Mouse (Mus musculus): ENCODE results near the gene Sqor. TPM values are rescaled to one million over a fixed set of nuclear protein-coding genes. Genes with fewer than 3 reads are reported as not detected.

Sqor gene
- polyA plus RNA-seq (2015; fragmentation: Nextera tagmentation; extraction: Ambion mirVana), result 3.2 and 6.3 TPM in 2 replicates

DNA sequence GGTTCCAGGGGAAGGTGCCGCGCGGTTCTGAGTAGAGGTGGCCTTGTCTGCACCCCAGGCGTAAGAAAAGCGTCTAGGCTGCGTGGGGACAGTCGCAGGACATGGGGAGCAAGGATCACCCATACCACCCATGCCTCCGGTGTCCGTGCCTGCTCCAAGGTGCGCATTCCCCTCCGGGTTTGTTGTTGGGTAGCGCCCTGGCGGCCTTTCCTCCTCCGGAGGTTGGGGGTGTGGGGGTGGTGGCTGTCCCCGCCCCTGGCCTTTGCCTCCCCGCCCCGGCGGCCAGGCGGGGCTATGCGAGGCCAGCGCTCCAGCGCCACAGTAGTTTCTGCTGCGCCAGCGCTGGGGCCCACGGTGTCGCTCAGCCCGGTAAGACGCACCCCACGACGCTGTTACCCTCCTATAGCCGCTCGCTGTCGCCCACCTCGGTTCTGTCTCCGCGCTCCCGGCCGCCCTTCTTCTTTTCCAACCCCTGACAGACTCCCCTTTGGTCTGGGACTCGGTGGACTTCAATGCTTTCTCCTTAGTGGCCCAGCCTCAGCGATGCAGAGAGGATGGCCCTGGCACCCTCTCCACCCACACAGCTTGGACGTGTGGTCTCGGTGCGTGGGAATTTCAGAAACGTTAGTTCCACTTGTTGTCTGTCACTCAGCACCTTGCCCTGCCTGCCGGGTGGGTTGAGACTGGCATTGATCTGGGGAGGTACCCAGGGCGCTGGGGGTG lies at the start of gene Sqor:
Gene Sqor, plus strand, starts transcription at position 167 of the 723 bp plus-strand sequence.
- no peaks in the 10 kb centered on the region for H3K9me3 ChIP-seq (replicated peaks)
- WGBS, result under 1% methylated on average over 44 of the region's 46 CpGs
- H3K4me3 ChIP-seq (replicated peaks), result peak within 1 kb of the TSS; percentile 41
- peak within 1 kb of the TSS; percentile 78 for H3K4me2 ChIP-seq
- no peaks in the 10 kb centered on the region for H3K36me3 ChIP-seq
- ATAC-seq (ENCODE audit: low FRiP score), result 0 out of 2 replicates have a peak, but pooled peaks have one; percentile 38
- peaks cover 37% of the 10 kb centered on the region for H3K27me3 ChIP-seq (replicated peaks)
- H3K27ac ChIP-seq (replicated peaks), result no peak within 1 kb of the TSS
- peaks cover 9% of the 10 kb centered on the region for H3K4me1 ChIP-seq
- H3K9ac ChIP-seq (replicated peaks), result peak within 1 kb of the TSS; percentile 27

DNA sequence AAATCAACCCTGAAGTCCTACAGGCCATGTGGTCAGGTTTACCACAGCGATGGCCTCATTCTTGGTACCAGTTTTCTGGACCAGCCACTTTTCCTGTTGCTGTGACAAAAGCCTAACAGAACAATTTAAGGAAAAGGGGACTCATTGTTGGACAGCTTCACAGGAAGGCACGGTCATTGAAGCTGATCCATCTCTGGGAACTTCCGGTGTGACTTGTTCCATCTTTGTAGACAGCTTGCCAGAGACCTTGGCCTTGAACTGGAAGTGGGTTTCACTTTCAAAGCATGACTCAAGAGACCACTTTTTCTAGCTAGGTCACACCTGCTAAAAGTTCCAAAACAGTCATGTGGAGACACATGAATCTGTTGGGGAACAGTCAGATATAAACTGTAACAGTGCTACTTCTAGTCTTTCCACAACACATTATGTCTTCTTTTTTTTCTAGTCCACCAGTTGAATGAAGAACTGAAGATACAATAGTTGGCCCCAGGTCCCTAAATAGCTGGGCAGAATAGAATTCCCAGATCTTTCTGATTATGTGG lies 48.7 kb upstream of the Sqor start:
- Histone ChIP-seq H3K4me3 (replicated peaks) (no peak overlapping the region), H3K27ac (replicated peaks) (no peak overlapping the region), H3K9ac (replicated peaks) (no peak overlapping the region), H3K4me1 (no peaks in the 10 kb centered on the region), H3K36me3 (no peaks in the 10 kb centered on the region), H3K27me3 (replicated peaks) (no peaks in the 10 kb centered on the region; the same call in 1 of the 2 replicates), H3K9me3 (replicated peaks) (no peaks in the 10 kb centered on the region), H3K4me2 (no peak overlapping the region)
- ATAC-seq (ENCODE audit: low FRiP score), result no peak
- WGBS, result 82% methylated on average over 3 of the region's 3 CpGs

DNA sequence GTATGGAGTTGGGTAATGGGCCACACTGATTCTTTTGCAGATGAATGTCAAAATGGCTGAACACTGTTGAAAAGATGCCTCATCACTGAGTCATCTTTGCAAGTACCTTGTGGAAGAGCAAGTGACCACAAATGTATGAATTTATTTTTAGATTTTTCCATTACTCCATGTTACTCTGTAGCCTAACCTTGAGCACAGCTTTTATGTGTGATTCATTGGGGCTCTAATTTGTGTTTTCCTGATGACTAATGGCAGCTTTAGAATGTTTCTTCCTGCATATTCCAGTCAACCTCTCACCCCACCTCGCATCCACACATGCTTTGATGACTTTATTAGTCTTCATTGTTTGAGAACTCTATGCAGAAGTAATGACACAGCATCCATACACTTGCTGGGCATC lies 45.8 kb upstream of the Sqor start:
- WGBS, result 71% methylated on average over 1 of the region's 1 CpGs
- Histone ChIP-seq H3K4me2 (no peak overlapping the region), H3K27ac (replicated peaks) (no peak overlapping the region), H3K27me3 (replicated peaks) (no peaks in the 10 kb centered on the region; the same call in 1 of the 2 replicates), H3K36me3 (no peaks in the 10 kb centered on the region), H3K4me3 (replicated peaks) (no peak overlapping the region), H3K4me1 (no peaks in the 10 kb centered on the region), H3K9ac (replicated peaks) (no peak overlapping the region), H3K9me3 (replicated peaks) (no peaks in the 10 kb centered on the region)
- no peak for ATAC-seq (ENCODE audit: low FRiP score)

DNA sequence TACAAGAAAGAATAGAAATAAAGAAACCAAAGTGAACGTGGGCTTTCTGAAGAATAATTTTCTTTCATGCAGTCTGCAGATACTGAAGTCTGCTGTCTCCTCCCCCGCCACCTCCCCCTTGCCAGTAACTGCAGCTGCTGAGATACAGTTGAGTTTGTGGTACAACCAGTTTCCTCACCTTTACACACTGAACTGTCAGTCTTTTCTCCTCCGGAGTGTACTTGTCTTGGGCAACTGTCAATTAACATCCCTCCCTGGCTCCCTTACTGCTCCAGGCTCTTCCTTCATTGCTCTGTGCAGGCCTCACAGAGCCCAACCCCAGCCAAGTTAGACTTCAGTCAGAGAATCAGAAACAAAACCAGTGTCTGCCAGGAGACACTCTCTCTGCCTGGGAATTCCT lies 44.5 kb upstream of the Sqor start:
- ATAC-seq (ENCODE audit: low FRiP score), result no peak
- H3K9me3 ChIP-seq (replicated peaks), result no peaks in the 10 kb centered on the region
- H3K9ac ChIP-seq (replicated peaks), result no peak overlapping the region
- H3K36me3 ChIP-seq, result no peaks in the 10 kb centered on the region
- H3K4me1 ChIP-seq, result no peaks in the 10 kb centered on the region
- no peaks in the 10 kb centered on the region; the same call in 1 of the 2 replicates for H3K27me3 ChIP-seq (replicated peaks)
- no peak overlapping the region for H3K4me3 ChIP-seq (replicated peaks)
- 78% methylated on average over 3 of the region's 3 CpGs for WGBS
- H3K27ac ChIP-seq (replicated peaks), result no peak overlapping the region
- no peak overlapping the region for H3K4me2 ChIP-seq

DNA sequence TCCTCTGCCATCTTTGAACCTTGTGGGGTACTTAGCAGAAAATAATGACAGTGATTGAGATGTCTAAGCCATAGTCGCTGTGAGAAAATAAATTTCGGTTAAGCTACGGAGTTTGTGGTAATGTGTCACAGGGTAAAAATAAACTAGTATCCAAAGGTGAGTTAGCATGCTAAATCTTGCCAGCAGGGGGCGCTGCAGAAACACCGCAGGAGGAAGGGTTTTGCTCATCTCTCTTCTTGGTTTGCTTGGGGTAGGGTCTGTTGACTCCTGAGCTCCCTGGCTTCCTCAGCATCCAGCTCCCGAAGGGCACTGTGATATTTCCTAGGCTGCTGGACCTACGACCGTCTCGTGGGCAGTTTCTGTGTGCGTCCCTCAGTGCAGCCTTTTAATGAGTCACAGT lies 39.4 kb upstream of the Sqor start:
- Histone ChIP-seq H3K36me3 (no peaks in the 10 kb centered on the region), H3K27me3 (replicated peaks) (peaks cover 4% of the 10 kb centered on the region), H3K4me1 (no peaks in the 10 kb centered on the region), H3K9ac (replicated peaks) (no peak overlapping the region), H3K27ac (replicated peaks) (no peak overlapping the region), H3K4me2 (no peak overlapping the region), H3K4me3 (replicated peaks) (no peak overlapping the region), H3K9me3 (replicated peaks) (no peaks in the 10 kb centered on the region)
- ATAC-seq (ENCODE audit: low FRiP score), result no peak
- 67% methylated on average over 10 of the region's 10 CpGs for WGBS

DNA sequence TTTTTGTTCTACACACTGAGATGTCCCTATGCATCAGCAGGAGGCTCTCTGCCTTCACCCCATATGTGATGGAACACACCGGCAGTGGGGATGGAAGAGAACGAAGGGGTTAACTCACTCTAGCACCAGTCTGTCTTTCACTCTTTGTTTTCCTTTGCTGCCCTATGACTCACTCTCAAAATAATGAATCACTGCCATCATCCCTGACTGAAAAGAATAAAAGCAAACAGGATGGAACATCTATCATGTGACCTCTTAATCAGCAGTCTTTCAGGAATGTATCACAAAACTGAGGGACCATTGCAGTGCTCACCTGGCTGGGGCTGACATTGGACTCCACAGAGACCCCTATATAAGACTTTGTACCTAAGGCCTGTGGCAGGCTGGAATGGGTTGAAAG lies 33.6 kb upstream of the Sqor start:
- Histone ChIP-seq H3K4me2 (no peak overlapping the region), H3K9me3 (replicated peaks) (no peaks in the 10 kb centered on the region), H3K4me1 (no peaks in the 10 kb centered on the region), H3K4me3 (replicated peaks) (no peak overlapping the region), H3K9ac (replicated peaks) (no peak overlapping the region), H3K36me3 (no peaks in the 10 kb centered on the region), H3K27me3 (replicated peaks) (peaks cover 26% of the 10 kb centered on the region), H3K27ac (replicated peaks) (no peak overlapping the region)
- ATAC-seq (ENCODE audit: low FRiP score), result no peak
- 67% methylated on average over 2 of the region's 2 CpGs for WGBS

DNA sequence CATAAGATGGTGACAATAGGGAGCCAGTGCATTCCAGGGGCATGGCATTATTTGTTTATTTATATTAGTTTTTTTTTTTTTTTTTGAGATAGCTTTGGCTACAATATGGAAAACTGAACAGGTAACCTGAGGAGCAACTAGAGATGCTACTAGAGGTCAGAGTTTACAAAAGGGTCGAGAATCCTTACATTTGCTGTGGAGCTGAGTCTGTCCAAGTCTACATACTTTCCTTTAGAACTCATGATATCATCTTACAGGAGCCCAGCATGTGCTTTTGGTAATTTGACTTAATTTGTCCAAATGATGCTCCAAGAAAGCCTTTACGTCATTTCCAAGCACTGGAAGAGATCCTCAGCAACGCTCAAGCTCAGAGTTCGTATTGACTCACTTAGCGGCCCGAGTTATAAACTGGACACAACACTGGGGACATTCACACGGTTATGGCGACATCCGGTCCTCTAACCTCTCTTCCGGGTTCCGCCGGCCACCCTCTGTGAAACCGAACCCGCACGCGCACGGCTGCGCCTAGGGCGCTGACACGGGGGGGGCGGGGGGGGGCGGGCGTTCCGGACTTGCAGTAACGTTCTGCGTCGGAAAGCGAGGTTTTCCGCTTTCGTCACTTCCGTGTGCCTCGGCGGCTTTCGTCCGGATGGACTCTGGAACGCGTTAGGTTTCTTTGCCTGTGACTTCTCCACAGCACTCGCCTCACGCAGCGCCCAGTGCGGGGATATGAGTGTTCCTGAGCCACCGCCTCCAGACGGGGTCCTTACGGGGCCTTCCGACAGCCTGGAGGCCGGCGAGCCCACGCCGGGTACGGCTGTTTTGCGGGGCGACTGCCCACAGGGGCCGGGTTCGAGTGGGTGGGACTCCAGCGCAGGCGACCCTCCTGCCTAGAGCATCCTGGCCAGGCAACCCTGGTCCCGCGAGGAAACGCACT lies 26.9 kb upstream of the Sqor start, which contains the start of gene Bloc1s6:
Gene Bloc1s6, plus strand, starts transcription at position 610 of the 937 bp plus-strand sequence.
- Histone ChIP-seq H3K36me3 (peaks cover 1% of the 10 kb centered on the region; the same call in 1 of the 2 replicates), H3K9ac (replicated peaks) (peak within 1 kb of the TSS; percentile 94), H3K4me2 (peak within 1 kb of the TSS; percentile 70), H3K4me1 (peaks cover 19% of the 10 kb centered on the region), H3K27ac (replicated peaks) (peak within 1 kb of the TSS; percentile 96), H3K27me3 (replicated peaks) (peaks cover 15% of the 10 kb centered on the region), H3K9me3 (replicated peaks) (no peaks in the 10 kb centered on the region), H3K4me3 (replicated peaks) (peak within 1 kb of the TSS; percentile 92)
- 1% methylated on average over 53 of the region's 59 CpGs for WGBS
- peak; percentile 96 for ATAC-seq (ENCODE audit: low FRiP score)

DNA sequence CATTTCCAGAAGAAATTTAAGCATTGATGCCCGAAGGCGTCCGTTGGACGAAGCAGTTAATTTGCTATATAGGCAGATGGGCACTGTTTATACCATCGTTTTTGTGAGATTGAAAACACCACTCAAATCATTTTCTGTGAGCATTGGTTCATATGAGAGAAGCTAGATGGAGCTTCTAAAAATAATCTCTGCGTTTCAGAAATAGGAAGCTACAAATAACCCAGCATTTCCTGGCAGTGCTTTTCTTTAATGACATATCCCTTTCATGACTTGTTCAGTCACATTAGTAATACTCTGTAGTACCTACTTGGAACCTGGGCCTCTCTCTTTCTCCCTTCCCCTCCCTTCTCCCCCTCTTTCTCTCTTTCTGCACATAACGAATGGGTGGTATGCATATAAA lies 26.0 kb upstream of the Sqor start:
- no peak for ATAC-seq (ENCODE audit: low FRiP score)
- Histone ChIP-seq H3K36me3 (peaks cover 6% of the 10 kb centered on the region; the same call in 1 of the 2 replicates), H3K4me2 (peak overlapping the region; percentile 70), H3K4me1 (peaks cover 19% of the 10 kb centered on the region), H3K27ac (replicated peaks) (peak overlapping the region; percentile 96), H3K27me3 (replicated peaks) (peaks cover 14% of the 10 kb centered on the region), H3K4me3 (replicated peaks) (peak overlapping the region; percentile 92), H3K9me3 (replicated peaks) (no peaks in the 10 kb centered on the region), H3K9ac (replicated peaks) (peak overlapping the region; percentile 94)
- 26% methylated on average over 7 of the region's 7 CpGs for WGBS

DNA sequence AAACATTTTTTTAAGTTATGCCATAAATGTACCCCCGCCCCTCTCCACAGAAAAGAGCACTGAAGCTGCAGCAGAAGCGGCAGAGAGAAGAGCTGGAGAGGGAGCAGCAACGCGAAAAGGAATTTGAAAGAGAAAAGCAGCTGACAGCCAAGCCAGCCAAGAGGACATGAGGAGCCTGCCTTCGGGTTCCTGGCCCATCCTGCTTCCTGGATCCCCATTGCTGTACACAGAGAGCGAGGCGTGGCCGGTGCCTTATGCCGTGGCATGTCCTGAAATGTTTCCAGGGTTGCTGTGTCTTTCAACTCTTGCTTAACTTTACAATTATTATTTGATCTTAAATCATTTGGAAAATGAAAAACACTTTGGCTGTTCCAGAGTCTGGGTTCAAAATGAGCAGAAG lies 18.6 kb upstream of the Sqor start:
- Histone ChIP-seq H3K27ac (replicated peaks) (no peak overlapping the region), H3K36me3 (peaks cover 40% of the 10 kb centered on the region), H3K9ac (replicated peaks) (no peak overlapping the region), H3K4me3 (replicated peaks) (no peak overlapping the region), H3K9me3 (replicated peaks) (no peaks in the 10 kb centered on the region), H3K4me1 (no peaks in the 10 kb centered on the region), H3K27me3 (replicated peaks) (no peaks in the 10 kb centered on the region), H3K4me2 (no peak overlapping the region)
- 91% methylated on average over 9 of the region's 9 CpGs for WGBS
- ATAC-seq (ENCODE audit: low FRiP score), result no peak

DNA sequence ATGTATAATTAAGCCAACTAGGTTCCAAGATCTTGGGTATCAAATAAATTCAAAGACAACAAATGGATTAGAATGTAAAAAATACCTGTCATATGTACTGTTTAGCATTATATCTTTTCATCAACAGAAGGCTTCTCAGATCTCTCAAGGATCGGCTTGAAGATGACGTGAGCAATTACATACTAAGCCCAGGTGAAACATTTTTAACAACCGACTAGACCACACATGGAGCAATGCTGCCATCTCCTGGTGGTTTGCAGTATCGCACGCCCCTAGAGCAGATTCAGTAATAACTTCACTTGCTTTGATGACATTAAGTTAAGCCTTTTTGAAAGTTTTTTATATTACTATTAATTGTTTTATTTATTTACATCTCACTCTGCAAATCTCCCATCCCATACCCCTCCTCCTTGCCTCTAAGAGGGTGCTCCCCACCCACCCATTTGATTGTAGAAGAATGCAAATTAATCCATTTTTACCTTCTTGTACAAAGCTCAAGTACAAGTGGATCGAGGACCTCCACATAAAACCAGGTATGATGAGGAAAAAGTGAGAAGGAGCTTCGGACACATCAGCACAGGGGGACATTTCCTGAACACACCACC lies 11.2 kb upstream of the Sqor start:
- Histone ChIP-seq H3K9me3 (replicated peaks) (no peaks in the 10 kb centered on the region), H3K4me3 (replicated peaks) (no peak overlapping the region), H3K9ac (replicated peaks) (no peak overlapping the region), H3K27ac (replicated peaks) (no peak overlapping the region), H3K4me1 (no peaks in the 10 kb centered on the region), H3K4me2 (peak overlapping the region; percentile 39), H3K27me3 (replicated peaks) (peaks cover 3% of the 10 kb centered on the region; the same call in 1 of the 2 replicates), H3K36me3 (no peaks in the 10 kb centered on the region)
- WGBS, result 16% methylated on average over 7 of the region's 7 CpGs
- peak; percentile 69; the same call in 1 of the 2 replicates for ATAC-seq (ENCODE audit: low FRiP score)

DNA sequence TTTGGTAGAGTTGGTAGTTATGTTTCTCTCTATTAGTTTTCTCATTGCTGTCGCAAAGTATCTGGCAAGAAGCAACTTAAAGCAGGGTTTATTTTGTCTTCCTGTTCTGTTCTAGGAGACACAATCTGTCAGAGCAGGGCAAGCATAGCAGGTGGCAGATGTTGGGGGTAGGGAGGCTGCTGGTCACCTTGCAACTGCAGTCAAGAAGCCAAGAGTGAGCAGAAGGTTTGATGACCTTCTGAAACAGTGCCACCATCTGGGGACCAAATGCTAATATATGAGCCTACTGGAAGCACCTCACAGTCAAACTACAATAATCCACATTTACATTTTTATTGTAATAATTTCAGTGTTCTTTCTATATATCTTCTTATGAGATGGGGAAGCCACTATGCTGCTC lies 5.2 kb upstream of the Sqor start:
- no peak for ATAC-seq (ENCODE audit: low FRiP score)
- no peaks in the 10 kb centered on the region for H3K9me3 ChIP-seq (replicated peaks)
- no peak overlapping the region for H3K4me2 ChIP-seq
- H3K4me3 ChIP-seq (replicated peaks), result no peak overlapping the region
- peaks cover 18% of the 10 kb centered on the region for H3K27me3 ChIP-seq (replicated peaks)
- H3K27ac ChIP-seq (replicated peaks), result no peak overlapping the region
- peaks cover under 1% of the 10 kb centered on the region; the same call in 1 of the 2 replicates for H3K4me1 ChIP-seq
- WGBS, result 92% methylated on average over 1 of the region's 1 CpGs
- no peak overlapping the region for H3K9ac ChIP-seq (replicated peaks)
- no peaks in the 10 kb centered on the region for H3K36me3 ChIP-seq

All from neural tube, embryonic 15.5 days (tissue).